Mouse (Mus musculus) limb, embryonic 14.5 days (tissue): Measurements from ENCODE around the gene Nav3. TPM values are rescaled to one million over a fixed set of nuclear protein-coding genes. Genes with fewer than 3 reads are reported as not detected.

Experiments
- ATAC-seq: fragments of 200-750 bp; cut with Nextera tagmentation; 2 replicates; pipeline ENCODE4 v1.8.0; 2017; ENCODE audit warnings: low read depth, moderate number of reproducible peaks, moderate TSS enrichment; ENCODE audit not compliant: low FRiP score
- DNase-seq: peaks from one replicate; pipeline ENCODE4 v3.0.0-alpha.2; 2015; ENCODE audit warnings: low spot score
- H3K27ac ChIP-seq: fragments of 300-500 bp; sonication (generic); replicated peaks from 2 replicates; pipeline ENCODE4 v1.5.1; 2014; ENCODE audit warnings: low read depth, mild to moderate bottlenecking, low read length, moderate library complexity, mixed read lengths
- H3K27me3 ChIP-seq: fragments of 300-500 bp; sonication (generic); 2 replicates; pipeline ENCODE4 v1.6.1; 2014; ENCODE audit warnings: low read length, mixed read lengths; ENCODE audit not compliant: control insufficient read depth, insufficient read depth
- H3K36me3 ChIP-seq: fragments of 300-500 bp; sonication (generic); 2 replicates; pipeline ENCODE4 v1.6.1; 2014; ENCODE audit warnings: mild to moderate bottlenecking, low read length, moderate library complexity, mixed read lengths; ENCODE audit not compliant: control insufficient read depth, insufficient read depth
- H3K4me1 ChIP-seq: fragments of 300-500 bp; sonication (generic); 2 replicates; pipeline ENCODE4 v1.6.1; 2014; ENCODE audit warnings: antibody characterized with exemption, low read length, mixed read lengths; ENCODE audit not compliant: control insufficient read depth, insufficient read depth
- H3K4me2 ChIP-seq: fragments of 300-500 bp; sonication (generic); replicated peaks from 2 replicates; pipeline ENCODE4 v1.6.1; 2014; ENCODE audit warnings: low read depth, mild to moderate bottlenecking, low read length, moderate library complexity; ENCODE audit not compliant: severe bottlenecking
- H3K4me3 ChIP-seq: fragments of 300-500 bp; sonication (generic); replicated peaks from 2 replicates; pipeline ENCODE4 v1.5.1; 2014; ENCODE audit warnings: low read length
- H3K9ac ChIP-seq: fragments of 300-500 bp; sonication (generic); 2 replicates; pipeline ENCODE4 v1.6.1; 2014; ENCODE audit warnings: mild to moderate bottlenecking, low read depth, low read length, moderate library complexity; ENCODE audit not compliant: severe bottlenecking
- H3K9me3 ChIP-seq: fragments of 300-500 bp; sonication (generic); 2 replicates; pipeline ENCODE4 v1.6.1; 2016; ENCODE audit warnings: low read length; ENCODE audit not compliant: control insufficient read depth
- POLR2A ChIP-seq: fragments of 200-500 bp; IDR thresholded peaks from 2 replicates; pipeline ENCODE4 v1.8.0; 2012; ENCODE audit warnings: inconsistent platforms, mild to moderate bottlenecking, moderate library complexity, borderline replicate concordance; ENCODE audit not compliant: insufficient read depth, insufficient read length; ENCODE audit errors: extremely low read depth
- WGBS: fragments of 180-500 bp; shearing (Covaris S2); extraction: QIAGEN DNeasy Blood & Tissue Kit; methylation state at CpG from one replicate; pipeline ENCODE4 v1.1.7; 2014; 5-methylcytosine and 5-hydroxymethylcytosine counted together
- polyA plus RNA-seq, 2 experiments: library from polyadenylated mRNA; depleted of rRNA in 1 of 2; stranded (reverse) in 1 of 2; unstranded in 1 of 2; fragments of >200 nt; fragmentation: Nextera tagmentation in 1 of 2; extraction: Ambion mirVana in 1 of 2; gene quantifications; 2 replicates each; pipeline versions ENCODE4 v1.2.1 to v1.2.3; 2012 to 2014

The Nav3 gene
- polyA plus RNA-seq, 2 experiments, result 6.6 to 7.5 TPM

DNA sequence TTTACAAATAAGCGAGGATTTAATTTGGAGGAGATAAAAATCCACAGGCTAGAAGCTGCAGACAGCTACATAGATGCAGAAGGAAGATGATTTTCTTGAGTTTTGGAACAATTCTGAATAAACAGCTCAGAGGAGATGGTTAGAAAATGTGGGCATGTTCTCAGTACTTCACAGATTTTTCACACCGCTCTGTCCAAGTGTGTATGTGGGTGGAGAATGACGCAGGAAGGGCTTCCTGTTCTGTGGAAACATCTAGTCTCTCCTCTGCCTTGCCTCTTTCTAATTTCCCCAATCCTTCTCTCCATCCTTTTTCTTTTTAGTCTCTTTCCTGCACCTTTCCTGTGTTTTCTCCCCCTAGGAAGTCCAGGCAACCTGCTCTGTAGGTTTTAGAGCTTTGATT lies 812.4 kb downstream of the Nav3 start:
- Histone ChIP-seq H3K9me3 (no peaks in the 10 kb centered on the region), H3K4me2 (no peak overlapping the region), H3K27ac (no peak overlapping the region), H3K9ac (no peak overlapping the region), H3K4me3 (no peak overlapping the region), H3K4me1 (no peaks in the 10 kb centered on the region), H3K27me3 (no peaks in the 10 kb centered on the region), H3K36me3 (no peaks in the 10 kb centered on the region)
- no peak for DNase-seq
- no peak for ATAC-seq
- 94% methylated on average over 3 of the region's 3 CpGs for WGBS
- TF ChIP-seq POLR2A, result no peak

- ATAC-seq, result no peak
- no peak for TF ChIP-seq POLR2A
- 88% methylated on average over 7 of the region's 7 CpGs for WGBS
Observed at GRCm38 (mm10) chr10:109641806-109642205, 814.2 kb downstream of the Nav3 start.

GRCm38 (mm10) chr10:109637702-109638101 lies 818.3 kb downstream of the Nav3 start:
- Histone ChIP-seq H3K9ac (no peak overlapping the region), H3K4me2 (no peak overlapping the region), H3K9me3 (no peaks in the 10 kb centered on the region), H3K27ac (no peak overlapping the region), H3K27me3 (no peaks in the 10 kb centered on the region), H3K4me3 (no peak overlapping the region), H3K36me3 (no peaks in the 10 kb centered on the region), H3K4me1 (no peaks in the 10 kb centered on the region)
- no peak for DNase-seq
- no peak for ATAC-seq
- 75% methylated on average over 16 of the region's 16 CpGs for WGBS
- no peak for TF ChIP-seq POLR2A

More at GRCm38 (mm10) chr10:109641806-109642205, 814.2 kb downstream of the Nav3 start:
- H3K9me3 ChIP-seq, result no peaks in the 10 kb centered on the region
- no peak overlapping the region for H3K4me3 ChIP-seq
- no peak for DNase-seq
- no peak overlapping the region for H3K4me2 ChIP-seq
- H3K27me3 ChIP-seq, result no peaks in the 10 kb centered on the region
- H3K9ac ChIP-seq, result no peak overlapping the region
- no peaks in the 10 kb centered on the region for H3K4me1 ChIP-seq
- H3K27ac ChIP-seq, result no peak overlapping the region
- no peaks in the 10 kb centered on the region for H3K36me3 ChIP-seq
